Mouse (Mus musculus): Measurements from ENCODE around the gene Cldn16.

- no peak for TF ChIP-seq CTCF (IDR thresholded peaks at IDR 0.05; ENCODE audit: insufficient read depth, low read length)
- TF ChIP-seq POLR2A (IDR thresholded peaks at IDR 0.05; ENCODE audit: borderline replicate concordance, extremely low read depth, low read depth, low read length): no peak
Observed at GRCm38 (mm10) chr16:26440031-26440430, 22.9 kb upstream of the Cldn16 start.

Measured in lung, adult 2 months (tissue).